Mouse (Mus musculus) limb, embryonic 11.5 days (tissue): ENCODE results near the gene Rpgrip1l. TPM values are rescaled to one million over a fixed set of nuclear protein-coding genes. Genes with fewer than 3 reads are reported as not detected.
A peak's percentile ranks its signal among the peaks of the same experiment; 100 is the strongest.

Experiments used
- ATAC-seq: fragments of 200-750 bp; cut with Nextera tagmentation; 2 replicates; pipeline ENCODE4 v1.8.0; 2017; ENCODE audit warnings: low read depth; ENCODE audit not compliant: insufficient number of reproducible peaks, low FRiP score, low TSS enrichment
- DNase-seq: peaks from one replicate; pipeline ENCODE4 v3.0.0-alpha.2; 2015; ENCODE audit warnings: low spot score
- H3K27ac ChIP-seq: fragments of 300-500 bp; sonication (generic); replicated peaks from 2 replicates; pipeline ENCODE4 v1.5.1; 2014; ENCODE audit warnings: low read depth, mild to moderate bottlenecking, low read length
- H3K27me3 ChIP-seq: fragments of 300-500 bp; sonication (generic); 2 replicates; pipeline ENCODE4 v1.6.1; 2014; ENCODE audit warnings: mild to moderate bottlenecking, low read length, mixed read lengths; ENCODE audit not compliant: control insufficient read depth, insufficient read depth
- H3K36me3 ChIP-seq: fragments of 300-500 bp; sonication (generic); 2 replicates; pipeline ENCODE4 v1.6.1; 2014; ENCODE audit warnings: mild to moderate bottlenecking, low read length, moderate library complexity, mixed read lengths; ENCODE audit not compliant: control insufficient read depth, insufficient read depth
- H3K4me1 ChIP-seq: fragments of 300-500 bp; sonication (generic); 2 replicates; pipeline ENCODE4 v1.6.1; 2014; ENCODE audit warnings: low read length, mixed read lengths; ENCODE audit not compliant: control insufficient read depth, insufficient read depth
- H3K4me2 ChIP-seq: fragments of 300-500 bp; sonication (generic); 2 replicates; pipeline ENCODE4 v1.6.1; 2014; ENCODE audit warnings: low read depth, mild to moderate bottlenecking, moderate library complexity; ENCODE audit not compliant: severe bottlenecking
- H3K4me3 ChIP-seq: fragments of 300-500 bp; sonication (generic); 2 replicates; pipeline ENCODE4 v1.5.1; 2014; ENCODE audit warnings: low read depth, low read length
- H3K9ac ChIP-seq: fragments of 300-500 bp; sonication (generic); 2 replicates; pipeline ENCODE4 v1.6.1; 2014; ENCODE audit warnings: mild to moderate bottlenecking, low read length
- H3K9me3 ChIP-seq: fragments of 300-500 bp; sonication (generic); 2 replicates; pipeline ENCODE4 v1.6.1; 2016; ENCODE audit warnings: low read length; ENCODE audit not compliant: control insufficient read depth
- WGBS: fragments of 180-500 bp; shearing (Covaris S2); extraction: QIAGEN DNeasy Blood & Tissue Kit; methylation state at CpG from one replicate; pipeline ENCODE4 v1.1.7; 2014; 5-methylcytosine and 5-hydroxymethylcytosine counted together
- polyA plus RNA-seq: library from polyadenylated mRNA; unstranded; fragments of >200 nt; fragmentation: Nextera tagmentation; extraction: Ambion mirVana; gene quantifications from 2 replicates; pipeline ENCODE4 v1.2.1, GENCODE M21; 2014

The Rpgrip1l gene
- polyA plus RNA-seq, 1 experiment from 2014 or later = 15.4 TPM

DNA sequence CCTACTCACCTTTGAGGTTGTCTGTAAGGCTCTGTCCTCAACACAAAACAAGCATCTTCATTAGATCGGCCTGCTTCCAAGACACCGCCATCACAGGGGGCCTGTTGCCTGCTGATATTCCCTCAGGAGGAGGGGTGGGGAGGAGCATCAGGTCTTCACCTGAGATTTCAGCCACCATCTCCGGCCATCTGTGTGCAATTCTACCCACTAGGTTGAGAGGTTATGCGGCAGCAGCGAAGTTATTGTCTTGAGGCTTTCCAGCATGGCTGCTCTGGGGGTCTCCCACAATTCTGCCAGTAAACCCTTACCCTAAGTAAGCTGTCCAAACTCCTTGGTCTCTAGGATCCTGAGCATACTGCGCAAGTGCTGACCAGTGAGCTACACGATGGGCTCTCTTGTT, 113.2 kb downstream of the Rpgrip1l start, which contains the start of gene Aktip:
Aktip (minus strand) TSS at position 101 of the 400 bp plus-strand sequence.
- no peak within 1 kb of the TSS for H3K4me2 ChIP-seq
- no peak within 1 kb of the TSS for H3K4me3 ChIP-seq
- no peak within 1 kb of the TSS for H3K27ac ChIP-seq
- H3K27me3 ChIP-seq = no peaks in the 10 kb centered on the region
- 92% methylated on average over 7 of the region's 7 CpGs for WGBS
- no peaks in the 10 kb centered on the region for H3K36me3 ChIP-seq
- no peak for ATAC-seq
- DNase-seq = no peak
- H3K9ac ChIP-seq = no peak within 1 kb of the TSS
- no peaks in the 10 kb centered on the region for H3K4me1 ChIP-seq
- no peaks in the 10 kb centered on the region; the same call in 1 of the 2 replicates for H3K9me3 ChIP-seq

DNA sequence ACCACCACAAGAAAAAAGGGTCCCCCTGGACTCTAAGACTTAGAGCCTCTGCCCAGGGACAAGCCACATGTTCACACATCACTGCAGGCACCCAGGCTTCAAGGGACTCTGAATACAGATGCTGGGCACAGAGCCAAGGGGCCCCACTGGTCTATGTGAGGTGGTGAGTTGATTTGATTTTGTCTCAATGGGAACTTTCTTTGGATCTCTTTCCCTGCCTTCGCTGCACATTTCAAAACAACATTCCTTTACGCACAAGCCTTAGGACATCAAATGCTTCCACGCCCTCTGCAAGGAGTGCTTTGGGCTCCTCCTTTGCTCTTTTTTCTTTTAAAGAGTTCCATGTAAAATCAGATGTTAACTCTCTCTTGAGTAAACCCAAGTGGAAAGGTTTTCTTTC, 115.0 kb downstream of the Rpgrip1l start:
- no peak for DNase-seq
- 77% methylated on average over 3 of the region's 3 CpGs for WGBS
- Histone ChIP-seq H3K27me3 (peaks cover 4% of the 10 kb centered on the region; the same call in 1 of the 2 replicates), H3K9me3 (no peaks in the 10 kb centered on the region; the same call in 1 of the 2 replicates), H3K4me3 (no peak overlapping the region), H3K4me2 (no peak overlapping the region), H3K9ac (no peak overlapping the region), H3K36me3 (no peaks in the 10 kb centered on the region), H3K27ac (no peak overlapping the region), H3K4me1 (no peaks in the 10 kb centered on the region)
- ATAC-seq = no peak

DNA sequence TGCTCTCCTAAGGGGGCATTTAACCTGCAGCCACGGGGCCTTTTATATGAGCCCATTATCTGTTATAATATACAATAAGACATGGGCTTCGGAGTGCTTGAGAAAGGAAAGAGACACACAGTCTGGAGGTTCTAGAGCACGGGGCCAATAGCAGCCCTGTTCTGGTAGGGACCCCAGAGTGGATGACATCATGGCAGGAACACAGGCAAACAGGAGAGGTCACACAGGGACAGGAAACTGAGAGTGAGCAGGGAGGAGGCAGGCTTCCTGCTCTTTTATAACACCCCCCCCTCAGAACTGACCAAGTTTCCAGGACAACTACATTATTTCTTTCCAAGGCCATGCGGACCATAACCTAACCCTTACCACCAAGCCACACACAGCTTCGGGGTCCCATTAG, 115.8 kb downstream of the Rpgrip1l start:
- WGBS = 89% methylated on average over 5 of the region's 5 CpGs

DNA sequence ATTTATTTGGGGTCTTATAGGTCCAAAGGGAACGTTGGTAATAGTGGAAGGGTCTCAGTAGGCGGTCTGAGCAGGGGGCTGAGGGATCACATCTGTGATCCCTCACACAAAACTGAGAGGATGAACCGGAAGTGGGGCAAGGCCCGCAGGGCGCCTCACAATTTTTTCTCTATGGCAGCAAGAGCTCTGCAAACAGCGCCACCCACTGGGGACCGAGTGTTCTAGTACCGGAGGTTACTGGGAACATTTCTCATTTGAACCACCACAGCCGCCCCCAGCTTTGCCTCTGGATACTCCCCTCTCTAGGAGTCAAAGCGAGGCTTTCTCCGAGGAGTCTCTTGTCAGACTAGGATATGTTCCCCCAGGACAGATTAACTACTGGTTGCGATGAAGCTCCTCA, 116.4 kb downstream of the Rpgrip1l start:
- Histone ChIP-seq H3K27me3 (peaks cover 4% of the 10 kb centered on the region; the same call in 1 of the 2 replicates), H3K4me3 (no peak overlapping the region), H3K9me3 (no peaks in the 10 kb centered on the region; the same call in 1 of the 2 replicates), H3K27ac (no peak overlapping the region), H3K4me2 (no peak overlapping the region), H3K36me3 (no peaks in the 10 kb centered on the region), H3K9ac (no peak overlapping the region), H3K4me1 (no peaks in the 10 kb centered on the region)
- DNase-seq (no peak), ATAC-seq (no peak)
- 86% methylated on average over 12 of the region's 12 CpGs for whole genome bisulfite sequencing

More for the DNA sequence above, 115.8 kb downstream of the Rpgrip1l start:
- DNase-seq = no peak
- no peak overlapping the region for H3K4me3 ChIP-seq
- H3K36me3 ChIP-seq = no peaks in the 10 kb centered on the region
- no peaks in the 10 kb centered on the region; the same call in 1 of the 2 replicates for H3K9me3 ChIP-seq
- H3K9ac ChIP-seq = no peak overlapping the region
- no peak overlapping the region for H3K4me2 ChIP-seq
- no peak for ATAC-seq
- H3K27me3 ChIP-seq = peaks cover 4% of the 10 kb centered on the region; the same call in 1 of the 2 replicates
- no peaks in the 10 kb centered on the region for H3K4me1 ChIP-seq
- H3K27ac ChIP-seq = no peak overlapping the region

DNA sequence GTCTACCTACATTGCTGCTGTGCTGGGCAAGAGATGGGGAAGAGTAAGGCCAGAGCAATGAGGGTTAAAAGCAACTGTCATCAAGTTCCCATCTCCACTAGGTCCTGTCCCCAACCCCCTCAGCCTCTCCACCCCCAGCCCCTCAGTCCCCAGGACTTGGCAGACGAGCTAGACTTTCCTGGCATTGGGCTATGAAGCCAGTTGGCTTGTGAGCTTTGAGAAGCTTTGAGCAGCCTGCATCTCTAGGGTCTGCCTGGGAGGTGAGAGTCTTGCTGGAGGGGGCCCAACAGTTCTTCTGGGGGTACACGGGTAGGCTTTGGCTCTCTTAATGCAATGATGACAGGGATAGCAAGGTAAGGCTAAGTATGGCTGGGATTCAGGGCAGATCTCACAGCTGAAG, 119.0 kb downstream of the Rpgrip1l start:
- Histone ChIP-seq H3K27me3 (peaks cover 6% of the 10 kb centered on the region; the same call in 1 of the 2 replicates), H3K36me3 (no peaks in the 10 kb centered on the region), H3K4me3 (no peak overlapping the region), H3K9me3 (no peaks in the 10 kb centered on the region), H3K27ac (no peak overlapping the region), H3K4me1 (peaks cover 4% of the 10 kb centered on the region; the same call in 1 of the 2 replicates), H3K4me2 (no peak overlapping the region), H3K9ac (no peak overlapping the region)
- DNase-seq = no peak
- ATAC-seq = no peak
- WGBS = 87% methylated on average over 2 of the region's 2 CpGs

DNA sequence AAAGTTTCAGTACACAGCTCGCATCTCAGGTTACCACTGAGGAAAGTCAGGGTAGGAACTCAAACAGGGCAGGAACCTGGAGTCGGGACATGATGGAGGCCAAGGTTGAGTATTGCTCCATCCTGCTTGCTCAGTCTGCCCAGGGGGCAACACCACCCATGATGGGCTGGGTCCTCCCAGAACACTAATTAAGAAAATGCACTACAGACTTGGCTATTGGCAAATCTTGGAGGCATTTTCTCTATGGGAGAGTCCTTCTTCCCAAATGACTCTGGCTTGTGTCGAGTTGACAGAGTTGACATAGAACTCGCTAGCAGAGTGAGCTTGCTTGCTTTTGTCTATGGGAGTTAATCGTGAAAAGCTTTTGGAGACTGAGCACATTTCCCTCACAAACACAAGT, 120.1 kb downstream of the Rpgrip1l start:
- 77% methylated on average over 5 of the region's 5 CpGs for WGBS
- H3K27me3 ChIP-seq = peaks cover 12% of the 10 kb centered on the region
- peaks cover 4% of the 10 kb centered on the region; the same call in 1 of the 2 replicates for H3K4me1 ChIP-seq
- no peaks in the 10 kb centered on the region for H3K36me3 ChIP-seq
- ATAC-seq (no peak), DNase-seq (no peak)
- H3K9me3 ChIP-seq = no peaks in the 10 kb centered on the region
- no peak overlapping the region for H3K4me3 ChIP-seq
- H3K9ac ChIP-seq = no peak overlapping the region
- no peak overlapping the region for H3K27ac ChIP-seq
- no peak overlapping the region for H3K4me2 ChIP-seq

DNA sequence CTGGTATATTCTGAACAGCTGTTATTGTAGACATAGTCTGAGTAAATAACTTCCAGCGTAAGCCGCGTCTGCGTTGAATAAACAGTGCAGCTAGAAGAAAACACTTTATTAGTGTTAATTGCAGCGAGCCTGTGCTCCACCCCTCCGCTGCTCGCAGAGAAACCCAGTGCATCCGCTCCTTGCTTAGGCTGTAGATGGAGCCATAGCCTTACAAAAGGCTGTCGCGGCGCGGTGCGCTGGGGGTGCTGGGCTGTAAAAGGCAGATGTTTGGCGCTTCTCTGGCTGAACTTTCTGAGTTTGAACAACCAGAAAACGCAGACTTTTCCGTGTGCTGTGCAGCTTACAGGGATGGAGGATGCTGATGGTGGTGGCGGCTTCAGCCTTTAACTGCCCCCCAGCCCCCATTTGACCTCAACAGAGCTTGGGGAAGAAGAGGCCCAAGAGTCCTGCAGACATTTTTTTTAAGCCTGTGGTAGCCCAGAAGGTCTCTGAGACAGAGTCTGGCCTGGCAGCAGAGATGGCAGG, 122.2 kb downstream of the Rpgrip1l start:
- H3K9ac ChIP-seq = peak overlapping the region; percentile 19; the same call in 1 of the 2 replicates
- peak overlapping the region; percentile 30 for H3K4me2 ChIP-seq
- no peak overlapping the region for H3K4me3 ChIP-seq
- DNase-seq = peak; percentile 86
- H3K27me3 ChIP-seq = peaks cover 12% of the 10 kb centered on the region
- H3K27ac ChIP-seq = no peak overlapping the region
- 2% methylated on average over 17 of the region's 17 CpGs for WGBS
- H3K9me3 ChIP-seq = no peaks in the 10 kb centered on the region
- H3K36me3 ChIP-seq = no peaks in the 10 kb centered on the region
- ATAC-seq = peak; percentile 73; the same call in 1 of the 2 replicates
- H3K4me1 ChIP-seq = peaks cover 4% of the 10 kb centered on the region; the same call in 1 of the 2 replicates

DNA sequence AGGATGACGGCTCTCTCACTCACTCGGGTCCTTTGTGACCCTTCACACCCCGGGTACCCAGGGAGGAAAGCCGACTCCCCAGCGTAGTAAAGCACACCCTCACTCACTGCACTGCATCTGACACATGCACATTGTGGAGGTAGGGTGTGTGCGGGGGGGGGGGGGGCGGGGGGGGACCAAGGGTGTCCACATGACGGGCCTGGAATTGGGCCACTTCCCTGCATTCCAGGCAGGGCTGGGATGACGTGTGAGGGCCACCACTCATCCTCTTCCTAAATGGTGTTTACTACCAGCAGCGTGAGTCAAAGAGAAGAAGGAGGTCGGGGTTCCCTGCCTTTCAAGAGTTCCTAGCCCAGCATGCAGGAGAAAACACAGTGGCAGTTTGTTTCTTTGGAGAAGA, 124.9 kb downstream of the Rpgrip1l start:
- H3K27ac ChIP-seq = no peak overlapping the region
- 58% methylated on average over 10 of the region's 11 CpGs for WGBS
- peaks cover 9% of the 10 kb centered on the region for H3K27me3 ChIP-seq
- DNase-seq = no peak
- no peak overlapping the region for H3K4me2 ChIP-seq
- H3K4me3 ChIP-seq = no peak overlapping the region
- H3K9me3 ChIP-seq = no peaks in the 10 kb centered on the region
- H3K36me3 ChIP-seq = no peaks in the 10 kb centered on the region
- no peak for ATAC-seq
- no peak overlapping the region for H3K9ac ChIP-seq
- H3K4me1 ChIP-seq = peaks cover 4% of the 10 kb centered on the region; the same call in 1 of the 2 replicates
